Mouse (Mus musculus): ENCODE measurements around the gene Sft2d1. TPM values are rescaled to one million over a fixed set of nuclear protein-coding genes. Genes with fewer than 3 reads are reported as not detected.
A peak's percentile ranks its signal among the peaks of the same experiment; 100 is the strongest.

Gene Sft2d1
- polyA plus RNA-seq, 1 experiment, result 34.6 TPM

- H3K4me1 ChIP-seq (ENCODE audit: control insufficient read depth, insufficient read depth, insufficient read length, low read length), result no peaks in the 10 kb centered on the region
- H3K27ac ChIP-seq (replicated peaks; ENCODE audit: low read depth, low read length), result no peak overlapping the region
- H3K4me3 ChIP-seq (ENCODE audit: insufficient read depth, low read depth, low read length), result no peak overlapping the region
These were observed 56.9 kb downstream of the Sft2d1 start for GRCm38 (mm10) chr17:8367514-8368480.

GRCm38 (mm10) chr17:8368570-8368969 lies 57.7 kb downstream of the Sft2d1 start:
- Histone ChIP-seq H3K4me1 (ENCODE audit: control insufficient read depth, insufficient read depth, insufficient read length, low read length) (no peaks in the 10 kb centered on the region), H3K27ac (replicated peaks; ENCODE audit: low read depth, low read length) (no peak overlapping the region), H3K4me3 (ENCODE audit: insufficient read depth, low read depth, low read length) (no peak overlapping the region)

GRCm38 (mm10) chr17:8369171-8369570 lies 58.3 kb downstream of the Sft2d1 start:
- H3K27ac ChIP-seq (replicated peaks; ENCODE audit: low read depth, low read length), result no peak overlapping the region
- no peaks in the 10 kb centered on the region for H3K4me1 ChIP-seq (ENCODE audit: control insufficient read depth, insufficient read depth, insufficient read length, low read length)
- no peak overlapping the region for H3K4me3 ChIP-seq (ENCODE audit: insufficient read depth, low read depth, low read length)

- Histone ChIP-seq H3K4me3 (ENCODE audit: insufficient read depth, low read depth, low read length) (no peak overlapping the region), H3K4me1 (ENCODE audit: control insufficient read depth, insufficient read depth, insufficient read length, low read length) (no peaks in the 10 kb centered on the region), H3K27ac (replicated peaks; ENCODE audit: low read depth, low read length) (no peak overlapping the region)
These were observed 59.8 kb downstream of the Sft2d1 start for GRCm38 (mm10) chr17:8370634-8371229.

- Histone ChIP-seq H3K27ac (replicated peaks; ENCODE audit: low read depth, low read length) (no peak overlapping the region), H3K4me3 (ENCODE audit: insufficient read depth, low read depth, low read length) (peak overlapping the region; percentile 24; the same call in 1 of the 2 replicates), H3K4me1 (ENCODE audit: control insufficient read depth, insufficient read depth, insufficient read length, low read length) (no peaks in the 10 kb centered on the region)
These were observed 60.9 kb downstream of the Sft2d1 start for GRCm38 (mm10) chr17:8371834-8372233.

- H3K4me1 ChIP-seq (ENCODE audit: control insufficient read depth, insufficient read depth, insufficient read length, low read length), result no peaks in the 10 kb centered on the region
- H3K4me3 ChIP-seq (ENCODE audit: insufficient read depth, low read depth, low read length), result peak overlapping the region; percentile 36; the same call in 1 of the 2 replicates
- H3K27ac ChIP-seq (replicated peaks; ENCODE audit: low read depth, low read length), result no peak overlapping the region
These were observed 61.6 kb downstream of the Sft2d1 start for GRCm38 (mm10) chr17:8372286-8373046.

Other genes starting within 250 kb of the Sft2d1 start
- not detected in 2 replicates for gene Gm49673, start 163.3 kb upstream of the Sft2d1 start, polyA plus RNA-seq (2012; ENCODE audit: insufficient read depth, insufficient read length, missing spikeins)
- 15.5 and 15.6 TPM in 2 replicates for gene Rnaset2a, start 163.0 kb upstream of the Sft2d1 start, polyA plus RNA-seq (2012; ENCODE audit: insufficient read depth, insufficient read length, missing spikeins)
- 6.0 and 13.9 TPM in 2 replicates for gene Fgfr1op, start 145.6 kb upstream of the Sft2d1 start, polyA plus RNA-seq (2012; ENCODE audit: insufficient read depth, insufficient read length, missing spikeins)
- not detected in 2 replicates for gene Ccr6, start 75.1 kb upstream of the Sft2d1 start, polyA plus RNA-seq (2012; ENCODE audit: insufficient read depth, insufficient read length, missing spikeins)
- 3,579 and 4,573 TPM in 2 replicates for gene Mpc1, start 28.2 kb upstream of the Sft2d1 start, polyA plus RNA-seq (2012; ENCODE audit: insufficient read depth, insufficient read length, missing spikeins)
- not detected in 2 replicates for gene Prr18, start 26.4 kb downstream of the Sft2d1 start, polyA plus RNA-seq (2012; ENCODE audit: insufficient read depth, insufficient read length, missing spikeins)
- not detected in 2 replicates for gene T2, start 44.9 kb downstream of the Sft2d1 start, polyA plus RNA-seq (2012; ENCODE audit: insufficient read depth, insufficient read length, missing spikeins)
- not detected in 2 replicates for gene T, start 123.3 kb downstream of the Sft2d1 start, polyA plus RNA-seq (2012; ENCODE audit: insufficient read depth, insufficient read length, missing spikeins)
- 0.99 and 1.1 TPM in 2 replicates for gene Pde10a, start 214.3 kb downstream of the Sft2d1 start, polyA plus RNA-seq (2012; ENCODE audit: insufficient read depth, insufficient read length, missing spikeins)

Data from brown adipose tissue, adult 24 weeks (tissue).